Mouse (Mus musculus) neural tube, embryonic 15.5 days (tissue): Measurements from ENCODE around the gene Tnrc6c. TPM values are rescaled to one million over a fixed set of nuclear protein-coding genes. Genes with fewer than 3 reads are reported as not detected.

ENCODE experiments used
- ATAC-seq: fragments of 200-750 bp; cut with Nextera tagmentation; 2 replicates; pipeline ENCODE4 v1.8.0; 2017; ENCODE audit warnings: mild to moderate bottlenecking, moderate TSS enrichment, moderate library complexity; ENCODE audit not compliant: low FRiP score
- H3K27ac ChIP-seq: fragments of 300-500 bp; sonication (generic); replicated peaks from 2 replicates; pipeline ENCODE4 v1.5.1; 2015; ENCODE audit warnings: mild to moderate bottlenecking, inconsistent platforms
- H3K27me3 ChIP-seq: fragments of 300-500 bp; sonication (generic); replicated peaks from 2 replicates; pipeline ENCODE4 v1.6.1; 2015; ENCODE audit warnings: inconsistent platforms
- H3K36me3 ChIP-seq: fragments of 300-500 bp; sonication (generic); 2 replicates; pipeline ENCODE4 v1.6.1; 2015; ENCODE audit warnings: inconsistent platforms
- H3K4me1 ChIP-seq: fragments of 300-500 bp; sonication (generic); 2 replicates; pipeline ENCODE4 v1.6.1; 2015; ENCODE audit warnings: inconsistent platforms
- H3K4me2 ChIP-seq: fragments of 300-500 bp; sonication (generic); 2 replicates; pipeline ENCODE4 v1.6.1; 2015; ENCODE audit warnings: inconsistent platforms, mild to moderate bottlenecking, moderate library complexity
- H3K4me3 ChIP-seq: fragments of 300-500 bp; sonication (generic); replicated peaks from 2 replicates; pipeline ENCODE4 v1.5.1; 2015; ENCODE audit warnings: mild to moderate bottlenecking, inconsistent platforms
- H3K9ac ChIP-seq: fragments of 300-500 bp; sonication (generic); replicated peaks from 2 replicates; pipeline ENCODE4 v1.6.1; 2015; ENCODE audit warnings: mild to moderate bottlenecking, inconsistent platforms
- H3K9me3 ChIP-seq: fragments of 300-500 bp; sonication (generic); replicated peaks from 2 replicates; pipeline ENCODE4 v1.6.1; 2016; ENCODE audit warnings: inconsistent platforms
- WGBS: fragments of 180-500 bp; shearing (Covaris S2); methylation state at CpG from one replicate; pipeline ENCODE4 v1.1.7; 2015; ENCODE audit warnings: mixed read lengths; 5-methylcytosine and 5-hydroxymethylcytosine counted together
- polyA plus RNA-seq: library from polyadenylated mRNA; unstranded; fragments of >200 nt; fragmentation: Nextera tagmentation; extraction: Ambion mirVana; gene quantifications from 2 replicates; pipeline ENCODE4 v1.2.1, GENCODE M21; 2015

Tnrc6c gene
- polyA plus RNA-seq, 1 experiment from 2014 or later: 23.6 TPM

GRCm38 (mm10) chr11:117639331-117639970, 14.6 kb upstream of the Tnrc6c start:
- no peak overlapping the region for H3K4me3 ChIP-seq
- no peak for ATAC-seq
- no peaks in the 10 kb centered on the region for H3K36me3 ChIP-seq
- H3K9ac ChIP-seq: no peak overlapping the region
- H3K27ac ChIP-seq: no peak overlapping the region
- WGBS: 87% methylated on average over 7 of the region's 7 CpGs
- no peaks in the 10 kb centered on the region for H3K27me3 ChIP-seq
- H3K9me3 ChIP-seq: no peaks in the 10 kb centered on the region
- peaks cover 20% of the 10 kb centered on the region for H3K4me1 ChIP-seq
- H3K4me2 ChIP-seq: no peak overlapping the region

- WGBS: 83% methylated on average over 2 of the region's 2 CpGs
- no peak overlapping the region for H3K4me3 ChIP-seq
- no peak for ATAC-seq
These were observed 11.9 kb upstream of the Tnrc6c start for GRCm38 (mm10) chr11:117642181-117642580.

GRCm38 (mm10) chr11:117643240-117643639, 10.8 kb upstream of the Tnrc6c start:
- Histone ChIP-seq H3K27me3 (no peaks in the 10 kb centered on the region), H3K27ac (no peak overlapping the region), H3K9me3 (no peaks in the 10 kb centered on the region), H3K4me3 (no peak overlapping the region), H3K36me3 (no peaks in the 10 kb centered on the region), H3K9ac (no peak overlapping the region), H3K4me1 (peaks cover 18% of the 10 kb centered on the region), H3K4me2 (no peak overlapping the region)
- WGBS: 24% methylated on average over 10 of the region's 10 CpGs
- peak; percentile 61; the same call in 1 of the 2 replicates for ATAC-seq

More at GRCm38 (mm10) chr11:117642181-117642580, 11.9 kb upstream of the Tnrc6c start:
- H3K27me3 ChIP-seq: no peaks in the 10 kb centered on the region
- no peak overlapping the region for H3K9ac ChIP-seq
- no peaks in the 10 kb centered on the region for H3K9me3 ChIP-seq
- no peak overlapping the region for H3K27ac ChIP-seq
- peaks cover 19% of the 10 kb centered on the region for H3K4me1 ChIP-seq
- H3K36me3 ChIP-seq: no peaks in the 10 kb centered on the region
- no peak overlapping the region for H3K4me2 ChIP-seq

GRCm38 (mm10) chr11:117646786-117647185, 7.3 kb upstream of the Tnrc6c start:
- Histone ChIP-seq H3K27ac (no peak overlapping the region), H3K4me3 (no peak overlapping the region), H3K36me3 (no peaks in the 10 kb centered on the region), H3K9me3 (no peaks in the 10 kb centered on the region), H3K9ac (no peak overlapping the region), H3K4me2 (no peak overlapping the region), H3K4me1 (peaks cover 11% of the 10 kb centered on the region; the same call in 1 of the 2 replicates), H3K27me3 (peaks cover under 1% of the 10 kb centered on the region; the same call in 1 of the 2 replicates)
- WGBS: 61% methylated on average over 4 of the region's 4 CpGs
- ATAC-seq: no peak

GRCm38 (mm10) chr11:117648005-117648404, 6.1 kb upstream of the Tnrc6c start:
- Histone ChIP-seq H3K27me3 (peaks cover 4% of the 10 kb centered on the region; the same call in 1 of the 2 replicates), H3K9ac (no peak overlapping the region), H3K4me3 (no peak overlapping the region), H3K9me3 (no peaks in the 10 kb centered on the region), H3K36me3 (no peaks in the 10 kb centered on the region), H3K4me1 (peaks cover 14% of the 10 kb centered on the region), H3K27ac (no peak overlapping the region), H3K4me2 (no peak overlapping the region)
- 66% methylated on average over 6 of the region's 6 CpGs for WGBS
- no peak for ATAC-seq

- no peak for ATAC-seq
- H3K27me3 ChIP-seq: peaks cover 4% of the 10 kb centered on the region; the same call in 1 of the 2 replicates
- no peak overlapping the region for H3K9ac ChIP-seq
- no peak overlapping the region for H3K4me2 ChIP-seq
- H3K4me3 ChIP-seq: no peak overlapping the region
- H3K9me3 ChIP-seq: no peaks in the 10 kb centered on the region
- H3K27ac ChIP-seq: no peak overlapping the region
- H3K36me3 ChIP-seq: no peaks in the 10 kb centered on the region
- WGBS: 77% methylated on average over 13 of the region's 13 CpGs
- peaks cover 16% of the 10 kb centered on the region for H3K4me1 ChIP-seq
These were observed 3.1 kb upstream of the Tnrc6c start for GRCm38 (mm10) chr11:117650721-117651644.

GRCm38 (mm10) chr11:117652907-117653306, 1.2 kb upstream of the Tnrc6c start:
- peak overlapping the region; percentile 93; the same call in 1 of the 2 replicates for H3K9ac ChIP-seq
- no peaks in the 10 kb centered on the region for H3K9me3 ChIP-seq
- peaks cover 31% of the 10 kb centered on the region for H3K4me1 ChIP-seq
- ATAC-seq: no peak
- H3K27ac ChIP-seq: peak overlapping the region; percentile 99
- WGBS: 45% methylated on average over 3 of the region's 3 CpGs
- peak overlapping the region; percentile 75 for H3K4me2 ChIP-seq
- H3K36me3 ChIP-seq: no peaks in the 10 kb centered on the region
- H3K27me3 ChIP-seq: peaks cover 4% of the 10 kb centered on the region; the same call in 1 of the 2 replicates
- H3K4me3 ChIP-seq: peak overlapping the region; percentile 89; the same call in 1 of the 2 replicates

- Histone ChIP-seq H3K27me3 (peaks cover 4% of the 10 kb centered on the region; the same call in 1 of the 2 replicates), H3K27ac (peak overlapping the region; percentile 99), H3K4me3 (peak overlapping the region; percentile 89), H3K4me2 (peak overlapping the region; percentile 81), H3K4me1 (peaks cover 45% of the 10 kb centered on the region), H3K9ac (peak overlapping the region; percentile 93), H3K36me3 (no peaks in the 10 kb centered on the region), H3K9me3 (no peaks in the 10 kb centered on the region)
- peak; percentile 97 for ATAC-seq
- under 1% methylated on average over 68 of the region's 71 CpGs for WGBS
These were observed 363 bp downstream of the Tnrc6c start for GRCm38 (mm10) chr11:117654380-117654924.

- Histone ChIP-seq H3K4me1 (peaks cover 49% of the 10 kb centered on the region), H3K27me3 (0 out of 2 replicates have a peak, but pooled peaks cover 4% of the 10 kb centered on the region), H3K36me3 (no peaks in the 10 kb centered on the region), H3K9ac (peak overlapping the region; percentile 93), H3K9me3 (no peaks in the 10 kb centered on the region), H3K4me2 (peak overlapping the region; percentile 81), H3K27ac (peak overlapping the region; percentile 99), H3K4me3 (peak overlapping the region; percentile 89)
- peak; percentile 33 for ATAC-seq
- WGBS: under 1% methylated on average over 49 of the region's 66 CpGs
These were observed 824 bp downstream of the Tnrc6c start for GRCm38 (mm10) chr11:117654934-117655291.

GRCm38 (mm10) chr11:117655292-117656076, 1.4 kb downstream of the Tnrc6c start:
- Histone ChIP-seq H3K27ac (peak overlapping the region; percentile 99), H3K9ac (peak overlapping the region; percentile 93), H3K4me2 (peak overlapping the region; percentile 81), H3K4me3 (peak overlapping the region; percentile 89), H3K4me1 (peaks cover 55% of the 10 kb centered on the region), H3K9me3 (no peaks in the 10 kb centered on the region), H3K27me3 (0 out of 2 replicates have a peak, but pooled peaks cover 4% of the 10 kb centered on the region), H3K36me3 (no peaks in the 10 kb centered on the region)
- ATAC-seq: no peak
- under 1% methylated on average over 75 of the region's 80 CpGs for WGBS

GRCm38 (mm10) chr11:117656077-117656401, 1.9 kb downstream of the Tnrc6c start:
- peak overlapping the region; percentile 99 for H3K27ac ChIP-seq
- H3K4me1 ChIP-seq: peaks cover 58% of the 10 kb centered on the region
- no peaks in the 10 kb centered on the region for H3K36me3 ChIP-seq
- H3K4me2 ChIP-seq: peak overlapping the region; percentile 81
- H3K27me3 ChIP-seq: 0 out of 2 replicates have a peak, but pooled peaks cover 4% of the 10 kb centered on the region
- H3K4me3 ChIP-seq: peak overlapping the region; percentile 89
- no peaks in the 10 kb centered on the region for H3K9me3 ChIP-seq
- no peak for ATAC-seq
- peak overlapping the region; percentile 93 for H3K9ac ChIP-seq
- 2% methylated on average over 10 of the region's 10 CpGs for WGBS
